Mouse (Mus musculus) midbrain, embryonic 14.5 days (tissue): ENCODE results near the gene Neurod2. TPM values are rescaled to one million over a fixed set of nuclear protein-coding genes. Genes with fewer than 3 reads are reported as not detected.

Experiments used
- ATAC-seq: fragments of 200-750 bp; cut with Nextera tagmentation; 2 replicates; pipeline ENCODE4 v1.8.0; 2017; ENCODE audit warnings: moderate number of reproducible peaks, moderate library complexity; ENCODE audit not compliant: low FRiP score, low TSS enrichment
- DNase-seq: peaks from one replicate; pipeline ENCODE4 v3.0.0-alpha.2; 2015
- H3K27ac ChIP-seq: fragments of 300-500 bp; sonication (generic); replicated peaks from 2 replicates; pipeline ENCODE4 v1.5.1; 2014; ENCODE audit warnings: mild to moderate bottlenecking, low read depth, low read length, moderate library complexity
- H3K27me3 ChIP-seq: fragments of 300-500 bp; sonication (generic); 2 replicates; pipeline ENCODE4 v1.6.1; 2014; ENCODE audit warnings: low read length, control low read depth, mixed read lengths; ENCODE audit not compliant: control insufficient read depth, insufficient read depth
- H3K36me3 ChIP-seq: fragments of 300-500 bp; sonication (generic); 2 replicates; pipeline ENCODE4 v1.6.1; 2014; ENCODE audit warnings: low read length, control low read depth; ENCODE audit not compliant: control insufficient read depth, insufficient read depth
- H3K4me1 ChIP-seq: fragments of 300-500 bp; sonication (generic); 2 replicates; pipeline ENCODE4 v1.6.1; 2014; ENCODE audit warnings: mild to moderate bottlenecking, antibody characterized with exemption, low read length, control low read depth; ENCODE audit not compliant: control insufficient read depth, insufficient read depth
- H3K4me2 ChIP-seq: fragments of 300-500 bp; sonication (generic); 2 replicates; pipeline ENCODE4 v1.6.1; 2014; ENCODE audit warnings: mild to moderate bottlenecking, low read length, moderate library complexity
- H3K4me3 ChIP-seq: fragments of 300-500 bp; sonication (generic); replicated peaks from 2 replicates; pipeline ENCODE4 v1.5.1; 2014; ENCODE audit warnings: low read depth, low read length
- H3K9ac ChIP-seq: fragments of 300-500 bp; sonication (generic); replicated peaks from 2 replicates; pipeline ENCODE4 v1.6.1; 2014; ENCODE audit warnings: mild to moderate bottlenecking, low read length, moderate library complexity
- H3K9me3 ChIP-seq: fragments of 300-500 bp; sonication (generic); 2 replicates; pipeline ENCODE4 v1.6.1; 2016; ENCODE audit warnings: low read length, control low read depth, mixed read lengths; ENCODE audit not compliant: control insufficient read depth
- WGBS: fragments of 180-500 bp; shearing (Covaris S2); extraction: QIAGEN DNeasy Blood & Tissue Kit; methylation state at CpG from one replicate; pipeline ENCODE4 v1.1.7; 2014; 5-methylcytosine and 5-hydroxymethylcytosine counted together
- polyA plus RNA-seq: library from polyadenylated mRNA; unstranded; fragments of >200 nt; fragmentation: Nextera tagmentation; extraction: Ambion mirVana; gene quantifications from 2 replicates; pipeline ENCODE4 v1.2.1, GENCODE M21; 2014

The Neurod2 gene
- polyA plus RNA-seq, 1 experiment from 2014 or later: 10.9 TPM

DNA sequence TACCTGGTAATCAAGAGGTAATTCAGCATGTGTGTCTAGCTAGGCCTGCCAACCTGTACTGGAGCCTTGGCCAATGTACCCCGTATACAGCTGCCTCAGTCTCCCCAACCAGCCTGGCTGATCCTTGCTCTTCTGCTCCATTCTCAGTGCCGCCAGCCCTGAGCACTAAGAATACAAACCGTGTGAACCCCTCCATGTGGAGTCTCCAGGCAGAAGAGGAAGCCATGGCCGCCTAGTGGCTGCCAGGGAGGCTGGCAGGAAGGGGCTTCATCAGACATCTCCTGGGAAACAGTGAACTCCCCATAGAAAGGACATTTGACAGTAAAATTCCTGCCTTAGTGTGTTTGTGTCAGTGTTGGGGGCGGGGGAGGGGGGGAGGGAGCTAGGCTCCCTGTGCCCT lies 33.2 kb downstream of the Neurod2 start:
- H3K9me3 ChIP-seq: no peaks in the 10 kb centered on the region
- ATAC-seq (no peak), DNase-seq (peak; percentile 79)
- H3K4me3 ChIP-seq: no peak overlapping the region
- H3K4me1 ChIP-seq: peaks cover 6% of the 10 kb centered on the region
- no peak overlapping the region for H3K9ac ChIP-seq
- 0% methylated on average over 5 of the region's 5 CpGs for WGBS
- no peak overlapping the region for H3K27ac ChIP-seq
- no peaks in the 10 kb centered on the region for H3K36me3 ChIP-seq
- peaks cover 14% of the 10 kb centered on the region; the same call in 1 of the 2 replicates for H3K27me3 ChIP-seq
- peak overlapping the region; percentile 19; the same call in 1 of the 2 replicates for H3K4me2 ChIP-seq

DNA sequence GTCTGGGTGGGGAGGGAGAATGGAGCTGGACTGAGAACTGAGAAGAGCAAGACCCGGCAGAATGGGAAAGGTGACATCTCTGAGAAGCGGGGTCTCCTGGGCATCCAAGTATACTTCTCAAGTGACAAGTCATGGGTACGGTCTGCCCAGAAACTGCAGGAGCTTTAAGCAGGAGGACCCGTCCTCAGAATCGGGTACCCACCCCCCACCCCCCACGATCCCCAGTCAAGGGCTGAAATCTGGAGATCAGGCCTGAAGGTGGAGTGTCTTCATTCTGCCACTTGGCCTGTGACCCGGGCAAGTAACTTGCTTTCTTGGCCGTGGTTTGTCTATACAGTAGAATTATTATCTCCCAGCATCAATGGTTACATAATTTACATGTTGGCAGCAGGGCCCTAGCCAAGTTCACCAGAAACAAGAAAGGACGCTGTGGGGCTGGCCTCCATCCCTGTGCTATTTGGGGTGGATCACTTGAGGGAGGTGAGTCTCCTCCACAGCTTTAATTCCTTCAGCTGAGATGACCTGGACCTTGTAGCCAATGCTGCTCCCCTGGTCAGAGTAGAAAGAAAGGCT lies 34.3 kb downstream of the Neurod2 start:
- peak; percentile 41 for DNase-seq

DNA sequence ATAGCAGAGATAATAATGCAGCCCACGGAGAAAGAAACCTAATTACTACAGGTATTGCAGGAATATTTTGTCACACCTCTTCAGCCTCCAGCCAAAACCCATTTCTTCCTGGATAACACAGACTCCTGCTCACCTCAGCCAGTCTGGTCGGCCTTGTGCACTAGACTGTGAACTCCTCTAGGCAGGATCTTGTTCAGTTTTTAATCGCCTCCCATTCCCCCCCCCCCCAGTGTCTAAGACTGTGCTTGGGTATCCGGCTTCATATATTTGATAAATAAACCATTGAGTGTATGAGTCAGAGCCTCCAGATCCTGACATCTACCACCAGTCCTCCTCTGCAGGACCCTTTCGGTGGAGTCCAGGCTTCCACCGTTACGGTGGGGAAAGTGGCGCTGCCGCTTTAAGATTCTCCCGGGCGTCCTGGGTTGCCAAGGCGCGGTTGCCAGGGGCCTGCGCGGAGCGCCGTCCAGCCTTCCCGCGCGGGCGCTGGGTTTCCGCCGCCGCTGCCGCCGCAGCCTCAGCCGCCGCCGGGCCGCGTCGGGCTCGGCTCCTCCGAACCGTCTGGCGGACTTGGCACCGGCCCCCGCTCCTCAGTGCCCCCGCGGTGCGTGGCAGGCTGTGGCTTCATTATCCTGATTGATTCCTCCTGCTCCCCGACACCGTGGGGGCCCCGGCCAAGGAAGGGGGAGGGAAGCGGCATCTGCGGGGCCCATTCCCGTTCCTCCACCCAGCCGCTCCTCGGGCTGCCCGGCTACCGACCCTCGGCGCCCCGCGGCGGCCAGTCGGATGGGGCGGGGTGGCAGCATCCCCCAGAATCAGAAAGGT lies 35.0 kb downstream of the Neurod2 start:
- 1% methylated on average over 58 of the region's 58 CpGs for WGBS
- H3K4me3 ChIP-seq: peak overlapping the region; percentile 66
- peaks cover 14% of the 10 kb centered on the region; the same call in 1 of the 2 replicates for H3K27me3 ChIP-seq
- H3K9me3 ChIP-seq: no peaks in the 10 kb centered on the region
- peak overlapping the region; percentile 70; the same call in 1 of the 2 replicates for H3K27ac ChIP-seq
- H3K4me2 ChIP-seq: peak overlapping the region; percentile 89
- peaks cover 16% of the 10 kb centered on the region for H3K4me1 ChIP-seq
- ATAC-seq: peak; percentile 71
- DNase-seq: peak; percentile 93
- H3K9ac ChIP-seq: peak overlapping the region; percentile 77
- no peaks in the 10 kb centered on the region for H3K36me3 ChIP-seq

More for the DNA sequence above, 34.3 kb downstream of the Neurod2 start:
- Histone ChIP-seq H3K27me3 (peaks cover 14% of the 10 kb centered on the region; the same call in 1 of the 2 replicates), H3K9me3 (no peaks in the 10 kb centered on the region), H3K9ac (peak overlapping the region; percentile 77), H3K4me1 (peaks cover 9% of the 10 kb centered on the region), H3K36me3 (no peaks in the 10 kb centered on the region), H3K27ac (peak overlapping the region; percentile 70; the same call in 1 of the 2 replicates), H3K4me3 (peak overlapping the region; percentile 66), H3K4me2 (peak overlapping the region; percentile 89)
- 5% methylated on average over 9 of the region's 9 CpGs for WGBS
- ATAC-seq: no peak

DNA sequence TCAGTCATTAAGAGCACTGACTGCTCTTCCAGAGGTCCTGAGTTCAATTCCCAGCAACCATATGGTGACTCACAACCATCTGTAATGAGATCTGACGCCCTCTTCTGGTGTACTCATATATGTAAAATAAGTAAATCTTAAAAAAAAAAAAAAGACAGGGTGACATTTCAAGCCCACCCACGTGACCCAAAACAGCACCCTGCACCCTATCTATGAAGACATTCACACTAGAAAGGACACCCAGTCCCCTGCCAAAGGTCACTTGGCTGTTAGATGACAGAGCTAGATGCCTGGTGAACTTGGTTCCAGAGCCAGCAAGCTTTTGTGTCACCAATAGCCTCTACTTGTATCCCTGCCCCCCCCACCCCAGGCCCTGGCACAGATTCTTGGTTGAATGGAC lies 36.4 kb downstream of the Neurod2 start:
- ATAC-seq (no peak), DNase-seq (no peak)
- Histone ChIP-seq H3K36me3 (no peaks in the 10 kb centered on the region), H3K27me3 (peaks cover 14% of the 10 kb centered on the region; the same call in 1 of the 2 replicates), H3K9me3 (no peaks in the 10 kb centered on the region), H3K9ac (no peak overlapping the region), H3K4me1 (peaks cover 18% of the 10 kb centered on the region), H3K4me3 (no peak overlapping the region), H3K4me2 (no peak overlapping the region), H3K27ac (no peak overlapping the region)
- WGBS: 39% methylated on average over 2 of the region's 2 CpGs

DNA sequence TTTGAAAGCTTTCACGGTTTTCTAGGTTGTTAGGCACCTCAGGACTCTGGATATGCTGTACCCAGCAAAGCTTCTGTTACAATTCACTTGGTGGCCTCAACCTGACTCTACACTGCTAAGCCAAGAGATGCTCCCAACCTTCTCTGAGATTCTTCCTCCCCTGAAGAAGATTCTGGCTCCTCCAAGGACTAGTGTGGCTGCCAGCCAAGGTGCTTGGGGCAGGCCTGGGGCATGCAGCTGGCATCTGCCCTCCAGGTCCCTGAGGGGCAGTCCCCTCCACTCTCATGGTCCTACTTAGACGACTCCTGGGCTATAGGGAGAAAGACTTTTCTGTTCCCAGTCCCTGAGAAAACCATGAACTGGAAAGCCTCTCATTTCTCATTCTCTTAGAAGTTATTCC lies 38.5 kb downstream of the Neurod2 start:
- DNase-seq (no peak), ATAC-seq (no peak)
- H3K4me3 ChIP-seq: no peak overlapping the region
- H3K27me3 ChIP-seq: no peaks in the 10 kb centered on the region
- H3K9me3 ChIP-seq: no peaks in the 10 kb centered on the region
- 67% methylated on average over 2 of the region's 2 CpGs for WGBS
- H3K4me1 ChIP-seq: 0 out of 2 replicates have a peak, but pooled peaks cover 14% of the 10 kb centered on the region
- no peak overlapping the region for H3K4me2 ChIP-seq
- no peak overlapping the region for H3K9ac ChIP-seq
- no peaks in the 10 kb centered on the region for H3K36me3 ChIP-seq
- no peak overlapping the region for H3K27ac ChIP-seq

DNA sequence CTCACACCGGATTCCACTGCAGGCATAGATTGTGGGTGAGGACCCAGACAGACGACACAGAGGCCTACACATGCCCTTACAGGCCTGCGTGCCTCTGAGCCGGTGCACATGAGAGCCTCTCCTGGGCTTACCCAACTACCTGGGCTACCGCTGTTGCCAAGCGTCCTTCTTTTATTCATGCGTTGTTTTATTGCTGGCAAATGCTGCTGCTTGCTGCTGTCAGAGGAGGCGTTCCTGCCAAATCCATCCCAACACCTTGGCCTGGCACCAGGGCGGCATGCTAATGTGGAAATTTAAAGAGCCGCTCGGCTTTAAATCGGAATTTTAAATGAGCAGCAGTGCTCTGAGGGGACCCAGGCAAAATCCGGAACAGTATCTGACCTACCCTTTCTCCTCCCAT lies 39.6 kb downstream of the Neurod2 start:
- Histone ChIP-seq H3K9ac (no peak overlapping the region), H3K9me3 (no peaks in the 10 kb centered on the region), H3K4me1 (peaks cover 12% of the 10 kb centered on the region; the same call in 1 of the 2 replicates), H3K4me2 (no peak overlapping the region), H3K27ac (peak overlapping the region; percentile 49; the same call in 1 of the 2 replicates), H3K27me3 (no peaks in the 10 kb centered on the region), H3K4me3 (no peak overlapping the region), H3K36me3 (no peaks in the 10 kb centered on the region)
- 40% methylated on average over 13 of the region's 13 CpGs for WGBS
- DNase-seq: peak; percentile 69
- ATAC-seq: no peak

DNA sequence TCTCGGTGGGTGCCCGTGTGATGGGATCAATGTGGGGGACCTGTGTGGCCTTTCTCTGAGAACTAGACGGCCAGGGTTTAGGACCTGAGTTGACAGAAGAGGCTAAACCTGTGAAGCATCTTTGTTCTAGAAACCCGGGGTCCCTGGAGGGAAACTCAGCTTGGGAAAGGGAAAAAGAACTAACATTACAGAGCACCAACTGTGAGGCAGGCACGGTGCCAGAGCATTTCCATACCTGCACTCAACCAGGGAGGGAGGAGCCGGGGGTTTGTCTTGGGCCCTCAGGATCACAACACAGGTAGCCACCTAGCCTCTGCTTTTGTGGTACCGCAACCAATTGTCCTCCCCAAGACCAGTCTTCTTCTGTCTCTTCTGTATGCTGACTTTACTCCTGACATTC lies 41.5 kb downstream of the Neurod2 start:
- Histone ChIP-seq H3K9ac (no peak overlapping the region), H3K9me3 (no peaks in the 10 kb centered on the region), H3K4me1 (peaks cover 23% of the 10 kb centered on the region), H3K36me3 (no peaks in the 10 kb centered on the region), H3K4me3 (no peak overlapping the region), H3K27me3 (no peaks in the 10 kb centered on the region), H3K27ac (no peak overlapping the region), H3K4me2 (no peak overlapping the region)
- ATAC-seq (no peak), DNase-seq (no peak)
- WGBS: 47% methylated on average over 7 of the region's 7 CpGs

DNA sequence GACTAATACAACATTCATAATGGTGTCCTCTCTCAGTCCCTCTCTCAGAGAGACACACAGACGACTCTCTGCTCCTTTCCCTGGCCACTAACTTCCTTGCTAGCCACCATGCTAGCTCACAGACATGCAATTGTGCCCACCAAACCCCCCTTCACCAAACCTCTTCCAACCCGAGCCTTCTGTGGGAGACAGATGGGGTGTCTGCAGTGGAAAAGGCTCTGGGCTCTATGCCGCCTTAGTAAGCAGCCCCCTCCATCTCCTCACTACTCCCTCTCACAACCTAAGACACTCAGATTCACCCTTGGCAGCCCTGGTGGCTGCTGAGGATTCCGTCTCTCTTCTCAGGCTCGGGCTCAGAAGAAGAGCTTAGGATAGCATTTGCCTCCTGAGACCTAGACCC lies 41.9 kb downstream of the Neurod2 start:
- no peaks in the 10 kb centered on the region for H3K9me3 ChIP-seq
- H3K4me2 ChIP-seq: no peak overlapping the region
- no peak overlapping the region for H3K9ac ChIP-seq
- H3K4me3 ChIP-seq: no peak overlapping the region
- DNase-seq: no peak
- H3K36me3 ChIP-seq: no peaks in the 10 kb centered on the region
- H3K4me1 ChIP-seq: peaks cover 23% of the 10 kb centered on the region
- no peaks in the 10 kb centered on the region for H3K27me3 ChIP-seq
- H3K27ac ChIP-seq: no peak overlapping the region
- WGBS: 45% methylated on average over 5 of the region's 5 CpGs
- ATAC-seq: no peak
